Mouse (Mus musculus) CH12.LX (cell line): ENCODE measurements around the gene Sufu. TPM values are rescaled to one million over a fixed set of nuclear protein-coding genes. Genes with fewer than 3 reads are reported as not detected.

ENCODE experiments used
- DNase-seq: peaks from one replicate; pipeline ENCODE4 v3.0.0-alpha.2; 2013; ENCODE audit errors: extremely low read depth
- H3K27ac ChIP-seq: 2 replicates; pipeline ENCODE4 v1.5.1; 2012; ENCODE audit warnings: low read depth, mild to moderate bottlenecking, control low read depth, moderate library complexity; ENCODE audit not compliant: insufficient read depth
- H3K27me3 ChIP-seq: replicated peaks from 2 replicates; pipeline ENCODE3; 2012; ENCODE audit warnings: inconsistent platforms
- H3K36me3 ChIP-seq, 2 experiments: replicated peaks in 1 of 2; 2 replicates each; pipeline versions ENCODE3 to v1.6.1; 2012; ENCODE audit warnings: inconsistent platforms in 1 of 2, low read length in 1 of 2, mild to moderate bottlenecking in 1 of 2, mixed read lengths in 1 of 2, moderate library complexity in 1 of 2; ENCODE audit not compliant: control insufficient read depth in 1 of 2, insufficient read depth in 1 of 2
- H3K4me1 ChIP-seq, 2 experiments: 2 replicates each; pipeline ENCODE4 v1.6.1; 2012; ENCODE audit warnings: inconsistent platforms in 1 of 2, moderate library complexity in 1 of 2; ENCODE audit not compliant: insufficient read depth in 2 of 2, control insufficient read depth in 1 of 2
- H3K4me2 ChIP-seq: 2 replicates; pipeline ENCODE4 v1.6.1; 2012; ENCODE audit warnings: low read depth, mild to moderate bottlenecking, control low read depth; ENCODE audit not compliant: poor library complexity, insufficient read depth, severe bottlenecking
- H3K4me3 ChIP-seq, 3 experiments: fragments of 150-350 bp in 1 of 3; sonication (generic) in 1 of 3; replicated peaks in 1 of 3; 2 replicates each; pipeline versions ENCODE3 to v1.5.1; 2011 to 2012; ENCODE audit warnings: low read depth in 2 of 3, low read length in 2 of 3, mild to moderate bottlenecking in 2 of 3, moderate library complexity in 2 of 3, control low read depth in 1 of 3, improper control_type of control experiment in 1 of 3, inconsistent platforms in 1 of 3, mixed read lengths in 1 of 3; ENCODE audit not compliant: poor library complexity in 1 of 3
- H3K79me2 ChIP-seq: replicated peaks from 2 replicates; pipeline ENCODE4 v1.6.1; 2012; ENCODE audit warnings: mild to moderate bottlenecking, moderate library complexity; ENCODE audit not compliant: control insufficient read depth, poor library complexity, insufficient read depth, severe bottlenecking; ENCODE audit errors: extremely low read depth
- H3K9ac ChIP-seq: 2 replicates; pipeline ENCODE4 v1.6.1; 2012; ENCODE audit warnings: low read depth, mild to moderate bottlenecking, control low read depth, moderate library complexity; ENCODE audit not compliant: insufficient read depth
- H3K9me3 ChIP-seq: replicated peaks from 2 replicates; pipeline ENCODE3; 2012; ENCODE audit warnings: low read length, inconsistent platforms, mixed read lengths
- BHLHE40 ChIP-seq: IDR thresholded peaks from 2 replicates; pipeline ENCODE4 v1.6.1; 2011; ENCODE audit warnings: mild to moderate bottlenecking, low read depth, low read length, improper control_type of control experiment
- CTCF ChIP-seq, 2 experiments: IDR thresholded peaks in 1 of 2; conservative IDR thresholded peaks in 1 of 2; 2 replicates each; pipeline ENCODE4 v1.5.1; 2011 to 2012; ENCODE audit warnings: low read depth in 2 of 2, low read length in 2 of 2, improper control_type of control experiment in 1 of 2, inconsistent platforms in 1 of 2, mild to moderate bottlenecking in 1 of 2, moderate library complexity in 1 of 2
- E2F4 ChIP-seq: IDR thresholded peaks from 2 replicates; pipeline ENCODE4 v1.6.1; 2011; ENCODE audit warnings: low read depth, low read length, improper control_type of control experiment; ENCODE audit not compliant: insufficient replicate concordance
- ELF1 ChIP-seq: IDR thresholded peaks from 2 replicates; pipeline ENCODE4 v1.6.1; 2014; ENCODE audit warnings: low read depth, mild to moderate bottlenecking, inconsistent platforms, low read length, improper control_type of control experiment
- EP300 ChIP-seq: IDR thresholded peaks from 2 replicates; pipeline ENCODE4 v1.6.1; 2011; ENCODE audit warnings: low read length, improper control_type of control experiment
- ETS1 ChIP-seq: conservative IDR thresholded peaks from 2 replicates; pipeline ENCODE4 v1.6.1; 2012; ENCODE audit warnings: low read depth, mild to moderate bottlenecking, inconsistent platforms, low read length, improper control_type of control experiment, moderate library complexity
- MEF2A ChIP-seq: IDR thresholded peaks from 2 replicates; pipeline ENCODE4 v1.6.1; 2014; ENCODE audit warnings: low read depth, mild to moderate bottlenecking, inconsistent platforms, low read length, improper control_type of control experiment, borderline replicate concordance
- MYC ChIP-seq: IDR thresholded peaks from 2 replicates; pipeline ENCODE4 v1.6.1; 2011; ENCODE audit warnings: low read depth, mild to moderate bottlenecking, improper control_type of control experiment, low read length
- NELFE ChIP-seq: IDR thresholded peaks from 2 replicates; pipeline ENCODE4 v1.6.1; 2011; ENCODE audit warnings: low read depth, low read length, improper control_type of control experiment
- RAD21 ChIP-seq: IDR thresholded peaks from 2 replicates; pipeline ENCODE4 v1.6.1; 2011; ENCODE audit warnings: low read depth, mild to moderate bottlenecking, low read length, improper control_type of control experiment, moderate library complexity
- SIN3A ChIP-seq: IDR thresholded peaks from 2 replicates; pipeline ENCODE4 v1.6.1; 2012; ENCODE audit warnings: low read length, improper control_type of control experiment, inconsistent platforms
- SMC3 ChIP-seq: IDR thresholded peaks from 2 replicates; pipeline ENCODE4 v1.6.1; 2011; ENCODE audit warnings: low read depth, low read length, improper control_type of control experiment
- TCF12 ChIP-seq: IDR thresholded peaks from 2 replicates; pipeline ENCODE4 v1.6.1; 2014; ENCODE audit warnings: low read depth, mild to moderate bottlenecking, inconsistent platforms, low read length, improper control_type of control experiment
- USF1 ChIP-seq: IDR thresholded peaks from 2 replicates; pipeline ENCODE4 v1.6.1; 2014; ENCODE audit warnings: low read depth, mild to moderate bottlenecking, inconsistent platforms, low read length, improper control_type of control experiment
- ZNF384 ChIP-seq: IDR thresholded peaks from 2 replicates; pipeline ENCODE4 v1.6.1; 2012; ENCODE audit warnings: low read depth, low read length, improper control_type of control experiment, inconsistent platforms
- dilution Hi-C: fragments of 300-500 bp; cut with MboI; formaldehyde crosslinking; loops from 2 replicates; pipeline ENCODE4 v1.14.3; 2020; ENCODE audit warnings: low sequenced_read_pairs; ENCODE audit not compliant: extremely low pct_unique_long_range_greater_than_20kb, extremely low pct_ligation_motif_present
- in situ Hi-C: fragments of 300-500 bp; cut with MboI; formaldehyde crosslinking; loops from 3 replicates; pipeline ENCODE4 v1.14.3; 2019; ENCODE audit warnings: low sequenced_read_pairs, low pct_ligation_motif_present, low pct_unique_long_range_greater_than_20kb, mixed read lengths
- polyA plus RNA-seq: library from polyadenylated mRNA; unstranded; fragments of >175 nt; gene quantifications from 2 replicates; pipeline ENCODE4 v1.2.1, GENCODE M21; 2012; ENCODE audit warnings: low read depth; ENCODE audit not compliant: insufficient read length
- total RNA-seq, 2 experiments: library from RNA; depleted of rRNA; stranded (reverse); fragments of 300-350 nt in 1 of 2; fragments of >200 nt in 1 of 2; gene quantifications; 2 replicates each; pipeline ENCODE4 v1.2.3; 2012 to 2014

Gene Sufu
- total and polyA plus RNA-seq, 3 experiments: 3.6 to 22.6 (median 9.8) TPM

- dilution Hi-C loops: no loop called here
- Histone ChIP-seq H3K4me1 (peaks cover 9 to 90% of the 10 kb centered on the region in 2 experiments), H3K4me2 (no peak overlapping the region), H3K9me3 (no peaks in the 10 kb centered on the region), H3K27ac (no peak overlapping the region), H3K79me2 (no peaks in the 10 kb centered on the region), H3K27me3 (no peaks in the 10 kb centered on the region), H3K4me3 (no peak overlapping the region), H3K36me3 (peaks cover 0 to 4% of the 10 kb centered on the region in 2 experiments), H3K9ac (no peak overlapping the region)
- peak; percentile 93 for TF ChIP-seq ZNF384
- 0 out of 2 replicates have a peak, but pooled peaks have one; percentile 26 for TF ChIP-seq BHLHE40
- no peak for TF ChIP-seq NELFE
- DNase-seq: no peak
- in situ Hi-C loops: no loop called here
Measured at GRCm38 (mm10) chr19:46531071-46532030, 134.7 kb downstream of the Sufu start.

- no peak overlapping the region for H3K27ac ChIP-seq
- H3K4me2 ChIP-seq: no peak overlapping the region
- no peak for DNase-seq
- peaks cover 0 to 7% of the 10 kb centered on the region in 2 experiments for H3K36me3 ChIP-seq
- H3K9ac ChIP-seq: no peak overlapping the region
- H3K79me2 ChIP-seq: no peaks in the 10 kb centered on the region
- dilution Hi-C loops: no loop called here
- peak in 1 of 2 experiments; percentile 36; a peak in 2 of 4 replicates for TF ChIP-seq CTCF (conservative IDR thresholded peaks at IDR 0.05 in 1 of 2, IDR thresholded peaks at IDR 0.05 in 1 of 2; ENCODE audit: low read depth in 2 of 2, low read length in 2 of 2)
- TF ChIP-seq TCF12: no peak
- 0 out of 2 replicates have a peak, but pooled peaks have one; percentile 19 for TF ChIP-seq BHLHE40
- TF ChIP-seq SIN3A: no peak
- TF ChIP-seq E2F4: no peak
- no peak for TF ChIP-seq EP300
- TF ChIP-seq SMC3: no peak
- TF ChIP-seq ELF1: peak; percentile 37; the same call in 1 of the 2 replicates
- TF ChIP-seq, all 38 proteins: peak for 3
- Histone ChIP-seq H3K9me3 (no peaks in the 10 kb centered on the region), H3K4me3 (no peak overlapping the region), H3K4me1 (peaks cover 9 to 82% of the 10 kb centered on the region in 2 experiments), H3K27me3 (no peaks in the 10 kb centered on the region)
- in situ Hi-C loops: no loop called here
Measured at GRCm38 (mm10) chr19:46532031-46532688, 135.5 kb downstream of the Sufu start.

- no peaks in the 10 kb centered on the region for H3K27me3 ChIP-seq
- TF ChIP-seq TCF12 (peak; percentile 41; the same call in 1 of the 2 replicates), ETS1 (no peak), USF1 (no peak), MEF2A (no peak), MYC (no peak), RAD21 (peak; percentile 6; the same call in 1 of the 2 replicates)
- TF ChIP-seq, all 38 proteins: peak for 2
- H3K4me1 ChIP-seq: peaks cover 9 to 73% of the 10 kb centered on the region in 2 experiments
- no peak overlapping the region for H3K4me2 ChIP-seq
- in situ Hi-C loops: no loop called here
- DNase-seq: peak; percentile 61
- peaks cover 0 to 7% of the 10 kb centered on the region in 2 experiments for H3K36me3 ChIP-seq
- dilution Hi-C loops: no loop called here
- H3K79me2 ChIP-seq: no peaks in the 10 kb centered on the region
- H3K9me3 ChIP-seq: no peaks in the 10 kb centered on the region
- no peak overlapping the region for H3K4me3 ChIP-seq
- H3K9ac ChIP-seq: no peak overlapping the region
- no peak overlapping the region for H3K27ac ChIP-seq
Measured at GRCm38 (mm10) chr19:46533066-46533465, 136.4 kb downstream of the Sufu start.
